Mouse (Mus musculus) heart, adult 11 months (tissue): ENCODE measurements around the gene Atp8b4.
A peak's percentile ranks its signal among the peaks of the same experiment; 100 is the strongest.

Experiments used
- DNase-seq: peaks from one replicate; pipeline ENCODE4 v3.0.0; 2022

The Atp8b4 gene

GRCm38 (mm10) chr2:126360688-126361087 is 139.8 kb downstream of the Atp8b4 start:
- peak; percentile 98 for DNase-seq

- peak; percentile 50 for DNase-seq
Measured at GRCm38 (mm10) chr2:126359965-126360364, 140.5 kb downstream of the Atp8b4 start.

- DNase-seq, result peak; percentile 15
Measured at GRCm38 (mm10) chr2:126359278-126359677, 141.2 kb downstream of the Atp8b4 start.

- no peak for DNase-seq
Measured at GRCm38 (mm10) chr2:126358741-126359140, 141.7 kb downstream of the Atp8b4 start.

GRCm38 (mm10) chr2:126355259-126355658 is 145.2 kb downstream of the Atp8b4 start:
- DNase-seq, result peak; percentile 79

- DNase-seq, result peak; percentile 76
Measured at GRCm38 (mm10) chr2:126351811-126352210, 148.7 kb downstream of the Atp8b4 start.

GRCm38 (mm10) chr2:126343026-126343593 is 157.4 kb downstream of the Atp8b4 start:
- peak; percentile 79 for DNase-seq

- peak; percentile 76 for DNase-seq
Measured at GRCm38 (mm10) chr2:126341521-126341920, 159.0 kb downstream of the Atp8b4 start.

GRCm38 (mm10) chr2:126340201-126340600 is 160.3 kb downstream of the Atp8b4 start:
- DNase-seq, result peak; percentile 84

- DNase-seq, result peak; percentile 96
Measured at GRCm38 (mm10) chr2:126339516-126339915, 161.0 kb downstream of the Atp8b4 start.

- DNase-seq, result peak; percentile 60
Measured at GRCm38 (mm10) chr2:126337143-126337542, 163.3 kb downstream of the Atp8b4 start.

GRCm38 (mm10) chr2:126331794-126332193 is 168.7 kb downstream of the Atp8b4 start:
- peak; percentile 37 for DNase-seq

- peak; percentile 9 for DNase-seq
Measured at GRCm38 (mm10) chr2:126323206-126323605, 177.3 kb downstream of the Atp8b4 start.

- DNase-seq, result peak; percentile 72
Measured at GRCm38 (mm10) chr2:126322631-126323031, 177.8 kb downstream of the Atp8b4 start.

GRCm38 (mm10) chr2:126318071-126318470 is 182.4 kb downstream of the Atp8b4 start:
- peak; percentile 77 for DNase-seq

- no peak for DNase-seq
Measured at GRCm38 (mm10) chr2:126316942-126317341, 183.5 kb downstream of the Atp8b4 start.

GRCm38 (mm10) chr2:126316346-126316745 is 184.1 kb downstream of the Atp8b4 start:
- peak; percentile 64 for DNase-seq

- DNase-seq, result no peak
Measured at GRCm38 (mm10) chr2:126311056-126311455, 189.4 kb downstream of the Atp8b4 start.

- DNase-seq, result no peak
Measured at GRCm38 (mm10) chr2:126309994-126310393, 190.5 kb downstream of the Atp8b4 start.

GRCm38 (mm10) chr2:126304621-126305020 is 195.9 kb downstream of the Atp8b4 start:
- peak; percentile 76 for DNase-seq

GRCm38 (mm10) chr2:126303226-126303625 is 197.2 kb downstream of the Atp8b4 start:
- peak; percentile 84 for DNase-seq

GRCm38 (mm10) chr2:126302381-126302780 is 198.1 kb downstream of the Atp8b4 start:
- DNase-seq, result no peak

GRCm38 (mm10) chr2:126290702-126291101 is 209.8 kb downstream of the Atp8b4 start:
- DNase-seq, result peak; percentile 68

- DNase-seq, result peak; percentile 66
Measured at GRCm38 (mm10) chr2:126287942-126288341, 212.5 kb downstream of the Atp8b4 start.

GRCm38 (mm10) chr2:126286420-126286819 is 214.1 kb downstream of the Atp8b4 start:
- peak; percentile 35 for DNase-seq
